Mouse (Mus musculus) neural tube, embryonic 12.5 days (tissue): ENCODE results near the gene Vps16. TPM values are rescaled to one million over a fixed set of nuclear protein-coding genes. Genes with fewer than 3 reads are reported as not detected.

Experiments
- ATAC-seq: fragments of 200-750 bp; cut with Nextera tagmentation; 2 replicates; pipeline ENCODE4 v1.8.0; 2017; ENCODE audit warnings: low read depth, mild to moderate bottlenecking, moderate TSS enrichment, moderate library complexity; ENCODE audit not compliant: low FRiP score
- H3K27ac ChIP-seq: fragments of 300-500 bp; sonication (generic); 2 replicates; pipeline ENCODE4 v1.5.1; 2016
- H3K27me3 ChIP-seq: fragments of 300-500 bp; sonication (generic); replicated peaks from 2 replicates; pipeline ENCODE4 v1.6.1; 2016; ENCODE audit warnings: mild to moderate bottlenecking
- H3K36me3 ChIP-seq: fragments of 300-500 bp; sonication (generic); 2 replicates; pipeline ENCODE4 v1.6.1; 2016; ENCODE audit warnings: mild to moderate bottlenecking
- H3K4me1 ChIP-seq: fragments of 300-500 bp; sonication (generic); 2 replicates; pipeline ENCODE4 v1.6.1; 2016
- H3K4me2 ChIP-seq: fragments of 300-500 bp; sonication (generic); replicated peaks from 2 replicates; pipeline ENCODE4 v1.6.1; 2016; ENCODE audit warnings: mild to moderate bottlenecking
- H3K4me3 ChIP-seq: fragments of 300-500 bp; sonication (generic); 2 replicates; pipeline ENCODE4 v1.5.1; 2016
- H3K9ac ChIP-seq: fragments of 300-500 bp; sonication (generic); 2 replicates; pipeline ENCODE4 v1.6.1; 2016; ENCODE audit warnings: mild to moderate bottlenecking
- H3K9me3 ChIP-seq: fragments of 300-500 bp; sonication (generic); 2 replicates; pipeline ENCODE4 v1.6.1; 2016; ENCODE audit warnings: mild to moderate bottlenecking
- WGBS: fragments of 180-500 bp; shearing (Covaris S2); methylation state at CpG from one replicate; pipeline ENCODE4 v1.1.7; 2016; 5-methylcytosine and 5-hydroxymethylcytosine counted together
- polyA plus RNA-seq: library from polyadenylated mRNA; unstranded; fragments of >200 nt; fragmentation: Nextera tagmentation; extraction: Ambion mirVana; gene quantifications from 2 replicates; pipeline ENCODE4 v1.2.1, GENCODE M21; 2016

Gene Vps16
- polyA plus RNA-seq, 1 experiment from 2014 or later: 120 TPM

- Histone ChIP-seq H3K9ac (no peak overlapping the region), H3K27ac (no peak overlapping the region), H3K4me2 (no peak overlapping the region), H3K27me3 (peaks cover 7% of the 10 kb centered on the region; the same call in 1 of the 2 replicates), H3K36me3 (no peaks in the 10 kb centered on the region), H3K9me3 (no peaks in the 10 kb centered on the region), H3K4me3 (no peak overlapping the region), H3K4me1 (peaks cover 10% of the 10 kb centered on the region; the same call in 1 of the 2 replicates)
- 86% methylated on average over 4 of the region's 4 CpGs for WGBS
- ATAC-seq: no peak
Observed at GRCm38 (mm10) chr2:130401891-130402290, 22.2 kb upstream of the Vps16 start.

- no peak for ATAC-seq
- Histone ChIP-seq H3K9me3 (no peaks in the 10 kb centered on the region), H3K4me1 (no peaks in the 10 kb centered on the region), H3K27me3 (no peaks in the 10 kb centered on the region), H3K27ac (no peak within 1 kb of the TSS), H3K36me3 (no peaks in the 10 kb centered on the region), H3K4me3 (no peak within 1 kb of the TSS), H3K9ac (no peak within 1 kb of the TSS), H3K4me2 (no peak within 1 kb of the TSS)
- 93% methylated on average over 1 of the region's 1 CpGs for WGBS
Observed at GRCm38 (mm10) chr2:130404939-130405338, 19.2 kb upstream of the Vps16 start, which contains the start of the genes Gm28372 and 1700020A23Rik. TSS of gene Gm28372 (plus strand) at chr2:130405239. TSS of gene 1700020A23Rik (plus strand) at chr2:130405259.

GRCm38 (mm10) chr2:130406178-130406577 lies 18.0 kb upstream of the Vps16 start, which contains the start of gene Tmem239:
TSS of gene Tmem239 (plus strand) at chr2:130406478.
- no peak for ATAC-seq
- Histone ChIP-seq H3K4me2 (no peak within 1 kb of the TSS), H3K36me3 (no peaks in the 10 kb centered on the region), H3K4me3 (no peak within 1 kb of the TSS), H3K9me3 (no peaks in the 10 kb centered on the region), H3K4me1 (no peaks in the 10 kb centered on the region), H3K27ac (no peak within 1 kb of the TSS), H3K9ac (no peak within 1 kb of the TSS), H3K27me3 (no peaks in the 10 kb centered on the region)
- WGBS: 83% methylated on average over 2 of the region's 2 CpGs

- Histone ChIP-seq H3K4me3 (no peak overlapping the region), H3K4me1 (peaks cover 6% of the 10 kb centered on the region; the same call in 1 of the 2 replicates), H3K9ac (0 out of 2 replicates have a peak overlapping the region, but pooled peaks have one; percentile 10), H3K27me3 (no peaks in the 10 kb centered on the region), H3K9me3 (no peaks in the 10 kb centered on the region), H3K36me3 (no peaks in the 10 kb centered on the region), H3K27ac (no peak overlapping the region), H3K4me2 (no peak overlapping the region)
- WGBS: 28% methylated on average over 6 of the region's 6 CpGs
- ATAC-seq: no peak
Observed at GRCm38 (mm10) chr2:130408194-130408593, 15.9 kb upstream of the Vps16 start.

- no peak overlapping the region for H3K27ac ChIP-seq
- H3K9ac ChIP-seq: no peak overlapping the region
- peaks cover 6% of the 10 kb centered on the region; the same call in 1 of the 2 replicates for H3K4me1 ChIP-seq
- H3K9me3 ChIP-seq: no peaks in the 10 kb centered on the region
- H3K4me2 ChIP-seq: no peak overlapping the region
- WGBS: 39% methylated on average over 16 of the region's 16 CpGs
- H3K4me3 ChIP-seq: no peak overlapping the region
- ATAC-seq: peak; percentile 87
- no peaks in the 10 kb centered on the region for H3K36me3 ChIP-seq
- H3K27me3 ChIP-seq: no peaks in the 10 kb centered on the region
Observed at GRCm38 (mm10) chr2:130411558-130412495, 12.3 kb upstream of the Vps16 start.

GRCm38 (mm10) chr2:130412775-130413174 lies 11.4 kb upstream of the Vps16 start:
- 84% methylated on average over 3 of the region's 3 CpGs for WGBS
- no peak overlapping the region for H3K4me2 ChIP-seq
- no peak for ATAC-seq
- no peaks in the 10 kb centered on the region for H3K36me3 ChIP-seq
- H3K9ac ChIP-seq: no peak overlapping the region
- no peak overlapping the region for H3K27ac ChIP-seq
- H3K27me3 ChIP-seq: no peaks in the 10 kb centered on the region
- no peak overlapping the region for H3K4me3 ChIP-seq
- H3K9me3 ChIP-seq: no peaks in the 10 kb centered on the region
- peaks cover 6% of the 10 kb centered on the region; the same call in 1 of the 2 replicates for H3K4me1 ChIP-seq

GRCm38 (mm10) chr2:130414094-130414856 lies 9.9 kb upstream of the Vps16 start:
- 79% methylated on average over 6 of the region's 6 CpGs for WGBS
- Histone ChIP-seq H3K27me3 (no peaks in the 10 kb centered on the region), H3K36me3 (peaks cover 9% of the 10 kb centered on the region; the same call in 1 of the 2 replicates), H3K4me3 (no peak overlapping the region), H3K4me1 (peaks cover 6% of the 10 kb centered on the region; the same call in 1 of the 2 replicates), H3K9me3 (no peaks in the 10 kb centered on the region), H3K9ac (no peak overlapping the region), H3K27ac (no peak overlapping the region), H3K4me2 (no peak overlapping the region)
- ATAC-seq: no peak

GRCm38 (mm10) chr2:130421781-130422620 lies 2.1 kb upstream of the Vps16 start:
- Histone ChIP-seq H3K4me1 (peaks cover 22% of the 10 kb centered on the region), H3K9ac (no peak overlapping the region), H3K9me3 (no peaks in the 10 kb centered on the region), H3K27ac (no peak overlapping the region), H3K27me3 (no peaks in the 10 kb centered on the region), H3K4me3 (no peak overlapping the region), H3K36me3 (peaks cover 9% of the 10 kb centered on the region; the same call in 1 of the 2 replicates), H3K4me2 (no peak overlapping the region)
- WGBS: 96% methylated on average over 26 of the region's 26 CpGs
- ATAC-seq: no peak

- WGBS: 17% methylated on average over 49 of the region's 49 CpGs
- H3K27ac ChIP-seq: peak overlapping the region; percentile 70; the same call in 1 of the 2 replicates
- H3K9me3 ChIP-seq: no peaks in the 10 kb centered on the region
- peaks cover 6% of the 10 kb centered on the region; the same call in 1 of the 2 replicates for H3K36me3 ChIP-seq
- peaks cover 22% of the 10 kb centered on the region for H3K4me1 ChIP-seq
- peak; percentile 80 for ATAC-seq
- H3K9ac ChIP-seq: peak overlapping the region; percentile 67
- peak overlapping the region; percentile 76 for H3K4me3 ChIP-seq
- peak overlapping the region; percentile 72 for H3K4me2 ChIP-seq
- H3K27me3 ChIP-seq: no peaks in the 10 kb centered on the region
Observed at GRCm38 (mm10) chr2:130423397-130424125, 578 bp upstream of the Vps16 start.

- Histone ChIP-seq H3K4me2 (peak overlapping the region; percentile 72), H3K27ac (no peak overlapping the region), H3K4me3 (peak overlapping the region; percentile 76), H3K4me1 (peaks cover 22% of the 10 kb centered on the region), H3K36me3 (no peaks in the 10 kb centered on the region), H3K27me3 (no peaks in the 10 kb centered on the region), H3K9me3 (no peaks in the 10 kb centered on the region), H3K9ac (peak overlapping the region; percentile 77)
- 53% methylated on average over 5 of the region's 5 CpGs for WGBS
- ATAC-seq: no peak
Observed at GRCm38 (mm10) chr2:130425112-130425511, 973 bp downstream of the Vps16 start.

- H3K9me3 ChIP-seq: no peaks in the 10 kb centered on the region
- no peak overlapping the region for H3K9ac ChIP-seq
- peaks cover 11% of the 10 kb centered on the region; the same call in 1 of the 2 replicates for H3K36me3 ChIP-seq
- H3K4me3 ChIP-seq: no peak overlapping the region
- H3K27me3 ChIP-seq: no peaks in the 10 kb centered on the region
- H3K4me2 ChIP-seq: no peak overlapping the region
- WGBS: 77% methylated on average over 2 of the region's 2 CpGs
- no peak overlapping the region for H3K27ac ChIP-seq
- ATAC-seq: no peak
- H3K4me1 ChIP-seq: peaks cover 7% of the 10 kb centered on the region
Observed at GRCm38 (mm10) chr2:130429851-130430250, 5.7 kb downstream of the Vps16 start.
